Mouse (Mus musculus) yolk sac, embryonic 10.5 days (tissue): ENCODE measurements at regions not wholly inside any gene's neighbourhood (a gene's known extent, or its start where the extent isn't known, plus 50 kb on each side); places are given as distances from the start of the nearest gene placed in this dataset.
A peak's percentile ranks its signal among the peaks of the same experiment; 100 is the strongest.

Experiments
- DNase-seq: peaks from one replicate; pipeline ENCODE4 v3.0.0-alpha.2; 2017; ENCODE audit warnings: low spot score

GRCm38 (mm10) chr3:62159031-62159430 lies 179.1 kb upstream of the Arhgef26 start:
- peak; percentile 77 for DNase-seq

- DNase-seq, result no peak
These were observed 167.5 kb upstream of the Arhgef26 start for GRCm38 (mm10) chr3:62170647-62171046.

- no peak for DNase-seq
These were observed 150.2 kb upstream of the Arhgef26 start for GRCm38 (mm10) chr3:62187807-62188509.

- DNase-seq, result no peak
These were observed 145.7 kb upstream of the Arhgef26 start for GRCm38 (mm10) chr3:62192466-62192865.

GRCm38 (mm10) chr3:62194421-62194820 lies 143.7 kb upstream of the Arhgef26 start:
- no peak for DNase-seq

GRCm38 (mm10) chr3:62196679-62197078 lies 141.5 kb upstream of the Arhgef26 start:
- no peak for DNase-seq

GRCm38 (mm10) chr3:62215806-62216205 lies 122.3 kb upstream of the Arhgef26 start:
- DNase-seq, result no peak

GRCm38 (mm10) chr3:62217335-62217734 lies 120.8 kb upstream of the Arhgef26 start:
- no peak for DNase-seq

GRCm38 (mm10) chr3:62227697-62228096 lies 110.4 kb upstream of the Arhgef26 start:
- DNase-seq, result no peak

GRCm38 (mm10) chr3:62228156-62228555 lies 110.0 kb upstream of the Arhgef26 start:
- DNase-seq, result no peak

GRCm38 (mm10) chr3:62241031-62241430 lies 97.1 kb upstream of the Arhgef26 start:
- DNase-seq, result no peak

GRCm38 (mm10) chr3:62271703-62272102 lies 66.4 kb upstream of the Arhgef26 start:
- no peak for DNase-seq

- DNase-seq, result no peak
These were observed 59.9 kb upstream of the Arhgef26 start for GRCm38 (mm10) chr3:62278279-62278678.

GRCm38 (mm10) chr3:62280960-62281359 lies 57.2 kb upstream of the Arhgef26 start:
- DNase-seq, result no peak
